Mouse (Mus musculus) midbrain, embryonic 13.5 days (tissue): ENCODE results near the gene Gm47996. TPM values are rescaled to one million over a fixed set of nuclear protein-coding genes. Genes with fewer than 3 reads are reported as not detected.
"Not testable (repeated sequence)": the region's sequence is repeated elsewhere in the genome, so short reads cannot be mapped to it uniquely, and the experiment has no call there.

Experiments used
- ATAC-seq: fragments of 200-750 bp; cut with Nextera tagmentation; 2 replicates; pipeline ENCODE4 v1.8.0; 2017; ENCODE audit warnings: mild to moderate bottlenecking, moderate TSS enrichment, moderate library complexity
- H3K27ac ChIP-seq: fragments of 300-500 bp; sonication (generic); 2 replicates; pipeline ENCODE4 v1.5.1; 2015; ENCODE audit warnings: inconsistent platforms, mild to moderate bottlenecking, moderate library complexity
- H3K27me3 ChIP-seq: fragments of 300-500 bp; sonication (generic); 2 replicates; pipeline ENCODE4 v1.6.1; 2015; ENCODE audit warnings: mild to moderate bottlenecking, inconsistent platforms
- H3K36me3 ChIP-seq: fragments of 300-500 bp; sonication (generic); 2 replicates; pipeline ENCODE4 v1.6.1; 2015; ENCODE audit warnings: mild to moderate bottlenecking, inconsistent platforms
- H3K4me1 ChIP-seq: fragments of 300-500 bp; sonication (generic); replicated peaks from 2 replicates; pipeline ENCODE4 v1.6.1; 2015; ENCODE audit warnings: inconsistent platforms
- H3K4me2 ChIP-seq: fragments of 300-500 bp; sonication (generic); replicated peaks from 2 replicates; pipeline ENCODE4 v1.6.1; 2015; ENCODE audit warnings: moderate library complexity, mild to moderate bottlenecking, inconsistent platforms
- H3K4me3 ChIP-seq: fragments of 300-500 bp; sonication (generic); replicated peaks from 2 replicates; pipeline ENCODE4 v1.5.1; 2015; ENCODE audit warnings: mild to moderate bottlenecking, inconsistent platforms
- H3K9ac ChIP-seq: fragments of 300-500 bp; sonication (generic); replicated peaks from 2 replicates; pipeline ENCODE4 v1.6.1; 2015; ENCODE audit warnings: mild to moderate bottlenecking, inconsistent platforms
- H3K9me3 ChIP-seq: fragments of 300-500 bp; sonication (generic); 2 replicates; pipeline ENCODE4 v1.6.1; 2016; ENCODE audit warnings: mild to moderate bottlenecking, inconsistent platforms
- WGBS: fragments of 180-500 bp; shearing (Covaris S2); methylation state at CpG from one replicate; pipeline ENCODE4 v1.1.7; 2015; 5-methylcytosine and 5-hydroxymethylcytosine counted together
- polyA plus RNA-seq: library from polyadenylated mRNA; unstranded; fragments of >200 nt; fragmentation: Nextera tagmentation; extraction: Ambion mirVana; gene quantifications from 2 replicates; pipeline ENCODE4 v1.2.1, GENCODE M21; 2015

Gm47996 gene
- polyA plus RNA-seq, result not detected in 2 replicates

- not testable (repeated sequence) for H3K27me3 ChIP-seq, H3K9me3 ChIP-seq, H3K4me3 ChIP-seq, H3K4me2 ChIP-seq, H3K4me1 ChIP-seq, H3K27ac ChIP-seq, H3K9ac ChIP-seq, H3K36me3 ChIP-seq, ATAC-seq
- WGBS, result 91% methylated on average over 5 of the region's 8 CpGs
These were observed at the start of gene Gm47996 for GRCm38 (mm10) chr1:151209824-151210355. Gene Gm47996 (plus strand): TSS chr1:151210131.

- no peak overlapping the region for H3K4me3 ChIP-seq
- no peak overlapping the region for H3K4me2 ChIP-seq
- H3K27me3 ChIP-seq, result no peaks in the 10 kb centered on the region
- peaks cover 24% of the 10 kb centered on the region for H3K4me1 ChIP-seq
- no peak overlapping the region for H3K9ac ChIP-seq
- H3K36me3 ChIP-seq, result no peaks in the 10 kb centered on the region
- 26% methylated on average over 8 of the region's 8 CpGs for WGBS
- no peaks in the 10 kb centered on the region for H3K9me3 ChIP-seq
- no peak overlapping the region for H3K27ac ChIP-seq
- no peak for ATAC-seq
These were observed 43.9 kb upstream of the Gm47996 start for GRCm38 (mm10) chr1:151166031-151166430.

- WGBS, result 8% methylated on average over 12 of the region's 12 CpGs
- no peaks in the 10 kb centered on the region for H3K27me3 ChIP-seq
- ATAC-seq, result peak; percentile 87
- 0 out of 2 replicates have a peak overlapping the region, but pooled peaks have one; percentile 21 for H3K27ac ChIP-seq
- H3K9me3 ChIP-seq, result no peaks in the 10 kb centered on the region
- no peaks in the 10 kb centered on the region for H3K36me3 ChIP-seq
- H3K4me3 ChIP-seq, result no peak overlapping the region
- no peak overlapping the region for H3K9ac ChIP-seq
- no peak overlapping the region for H3K4me2 ChIP-seq
- peaks cover 24% of the 10 kb centered on the region for H3K4me1 ChIP-seq
These were observed 42.5 kb upstream of the Gm47996 start for GRCm38 (mm10) chr1:151167297-151168047.

GRCm38 (mm10) chr1:151168637-151169036, 41.3 kb upstream of the Gm47996 start:
- Histone ChIP-seq H3K9me3 (no peaks in the 10 kb centered on the region), H3K27ac (no peak overlapping the region), H3K27me3 (no peaks in the 10 kb centered on the region), H3K36me3 (no peaks in the 10 kb centered on the region), H3K9ac (no peak overlapping the region), H3K4me3 (no peak overlapping the region), H3K4me2 (no peak overlapping the region), H3K4me1 (peaks cover 24% of the 10 kb centered on the region)
- WGBS, result 77% methylated on average over 3 of the region's 3 CpGs
- ATAC-seq, result no peak

GRCm38 (mm10) chr1:151171572-151172461, 38.1 kb upstream of the Gm47996 start:
- no peaks in the 10 kb centered on the region for H3K9me3 ChIP-seq
- no peak overlapping the region for H3K4me2 ChIP-seq
- no peak for ATAC-seq
- H3K36me3 ChIP-seq, result no peaks in the 10 kb centered on the region
- H3K27ac ChIP-seq, result no peak overlapping the region
- 84% methylated on average over 2 of the region's 2 CpGs for WGBS
- H3K4me1 ChIP-seq, result peaks cover 18% of the 10 kb centered on the region
- H3K9ac ChIP-seq, result no peak overlapping the region
- H3K27me3 ChIP-seq, result no peaks in the 10 kb centered on the region
- H3K4me3 ChIP-seq, result no peak overlapping the region

- Histone ChIP-seq H3K4me2 (peak overlapping the region; percentile 48), H3K4me1 (peaks cover 16% of the 10 kb centered on the region), H3K4me3 (peak overlapping the region; percentile 29), H3K27me3 (no peaks in the 10 kb centered on the region), H3K27ac (no peak overlapping the region), H3K9ac (no peak overlapping the region), H3K36me3 (no peaks in the 10 kb centered on the region), H3K9me3 (no peaks in the 10 kb centered on the region)
- 4% methylated on average over 10 of the region's 10 CpGs for WGBS
- ATAC-seq, result peak; percentile 87
These were observed 32.6 kb upstream of the Gm47996 start for GRCm38 (mm10) chr1:151177030-151177936.

GRCm38 (mm10) chr1:151177937-151178271, 32.0 kb upstream of the Gm47996 start:
- Histone ChIP-seq H3K27me3 (no peaks in the 10 kb centered on the region), H3K4me1 (peaks cover 16% of the 10 kb centered on the region), H3K9me3 (no peaks in the 10 kb centered on the region), H3K36me3 (no peaks in the 10 kb centered on the region), H3K4me2 (peak overlapping the region; percentile 48), H3K9ac (0 out of 2 replicates have a peak overlapping the region, but pooled peaks have one; percentile 7), H3K27ac (no peak overlapping the region), H3K4me3 (peak overlapping the region; percentile 29)
- 8% methylated on average over 4 of the region's 4 CpGs for whole genome bisulfite sequencing
- ATAC-seq, result no peak; the same call in 1 of the 2 replicates

- Histone ChIP-seq H3K4me2 (no peak overlapping the region), H3K9ac (no peak overlapping the region), H3K36me3 (no peaks in the 10 kb centered on the region), H3K4me1 (peaks cover 16% of the 10 kb centered on the region), H3K27ac (no peak overlapping the region), H3K9me3 (no peaks in the 10 kb centered on the region), H3K27me3 (no peaks in the 10 kb centered on the region), H3K4me3 (no peak overlapping the region)
- ATAC-seq, result peak; percentile 28; the same call in 1 of the 2 replicates
- 8% methylated on average over 2 of the region's 2 CpGs for WGBS
These were observed 31.3 kb upstream of the Gm47996 start for GRCm38 (mm10) chr1:151178505-151179083.

GRCm38 (mm10) chr1:151180167-151180566, 29.8 kb upstream of the Gm47996 start:
- Histone ChIP-seq H3K9ac (no peak overlapping the region), H3K27ac (no peak overlapping the region), H3K36me3 (no peaks in the 10 kb centered on the region), H3K4me2 (no peak overlapping the region), H3K27me3 (no peaks in the 10 kb centered on the region), H3K9me3 (no peaks in the 10 kb centered on the region), H3K4me1 (peaks cover 16% of the 10 kb centered on the region), H3K4me3 (no peak overlapping the region)
- 73% methylated on average over 2 of the region's 2 CpGs for WGBS
- no peak for ATAC-seq

GRCm38 (mm10) chr1:151182266-151182665, 27.7 kb upstream of the Gm47996 start, which contains the start of gene Gm47985:
Gene Gm47985 (plus strand): TSS chr1:151182537.
- not testable (repeated sequence) for H3K27me3 ChIP-seq, H3K36me3 ChIP-seq, H3K9me3 ChIP-seq, H3K27ac ChIP-seq, H3K4me2 ChIP-seq, H3K4me3 ChIP-seq, H3K9ac ChIP-seq, ATAC-seq
- 100% methylated on average over 1 of the region's 7 CpGs for WGBS
- H3K4me1 ChIP-seq, result peaks cover 14% of the 10 kb centered on the region

GRCm38 (mm10) chr1:151186186-151186585, 23.7 kb upstream of the Gm47996 start:
- ATAC-seq, H3K4me2 ChIP-seq, H3K9me3 ChIP-seq, H3K36me3 ChIP-seq, H3K4me3 ChIP-seq, H3K27me3 ChIP-seq, H3K9ac ChIP-seq, H3K4me1 ChIP-seq, H3K27ac ChIP-seq: not testable (repeated sequence)
- 76% methylated on average over 3 of the region's 3 CpGs for WGBS
